Mouse (Mus musculus) embryonic facial prominence, embryonic 11.5 days (tissue): ENCODE data around the gene Pipox. TPM values are rescaled to one million over a fixed set of nuclear protein-coding genes. Genes with fewer than 3 reads are reported as not detected.

Experiments used
- ATAC-seq: fragments of 200-750 bp; cut with Nextera tagmentation; replicated peaks from 2 replicates; pipeline ENCODE4 v1.8.0; 2017; ENCODE audit warnings: low read depth; ENCODE audit not compliant: insufficient number of reproducible peaks, low FRiP score, low TSS enrichment
- DNase-seq: peaks from one replicate; pipeline ENCODE4 v3.0.0-alpha.2; 2015; ENCODE audit warnings: low spot score
- H3K27ac ChIP-seq: fragments of 300-500 bp; sonication (generic); replicated peaks from 2 replicates; pipeline ENCODE4 v1.5.1; 2014; ENCODE audit warnings: mild to moderate bottlenecking, low read depth, low read length, control low read depth
- H3K27me3 ChIP-seq: fragments of 300-500 bp; sonication (generic); 2 replicates; pipeline ENCODE4 v1.6.1; 2014; ENCODE audit warnings: mild to moderate bottlenecking, low read length, moderate library complexity, mixed read lengths; ENCODE audit not compliant: control insufficient read depth, insufficient read depth
- H3K36me3 ChIP-seq: fragments of 300-500 bp; sonication (generic); replicated peaks from 2 replicates; pipeline ENCODE4 v1.6.1; 2014; ENCODE audit warnings: low read depth, mild to moderate bottlenecking, low read length, moderate library complexity, mixed read lengths; ENCODE audit not compliant: control insufficient read depth, insufficient read depth
- H3K4me1 ChIP-seq: fragments of 300-500 bp; sonication (generic); 2 replicates; pipeline ENCODE4 v1.6.1; 2014; ENCODE audit warnings: low read length, mixed read lengths; ENCODE audit not compliant: control insufficient read depth, insufficient read depth
- H3K4me2 ChIP-seq: fragments of 300-500 bp; sonication (generic); 2 replicates; pipeline ENCODE4 v1.6.1; 2014; ENCODE audit warnings: low read depth, mild to moderate bottlenecking, control low read depth, low read length, moderate library complexity
- H3K4me3 ChIP-seq: fragments of 300-500 bp; sonication (generic); 2 replicates; pipeline ENCODE4 v1.5.1; 2014; ENCODE audit warnings: low read depth, low read length, control low read depth
- H3K9ac ChIP-seq: fragments of 300-500 bp; sonication (generic); replicated peaks from 2 replicates; pipeline ENCODE4 v1.6.1; 2014; ENCODE audit warnings: mild to moderate bottlenecking, control low read depth, low read length
- H3K9me3 ChIP-seq: fragments of 300-500 bp; sonication (generic); replicated peaks from 2 replicates; pipeline ENCODE4 v1.6.1; 2016; ENCODE audit warnings: mild to moderate bottlenecking, low read length, inconsistent platforms, mixed read lengths; ENCODE audit not compliant: control insufficient read depth
- WGBS: fragments of 180-500 bp; shearing (Covaris S2); extraction: QIAGEN DNeasy Blood & Tissue Kit; methylation state at CpG from one replicate; pipeline ENCODE4 v1.1.7; 2014; 5-methylcytosine and 5-hydroxymethylcytosine counted together
- polyA plus RNA-seq: library from polyadenylated mRNA; unstranded; fragments of >200 nt; fragmentation: Nextera tagmentation; extraction: Ambion mirVana; gene quantifications from 2 replicates; pipeline ENCODE4 v1.2.1, GENCODE M21; 2014

The Pipox gene
- polyA plus RNA-seq, 1 experiment from 2014 or later: 3.0 TPM

- ATAC-seq: no peak
- H3K4me2 ChIP-seq: no peak overlapping the region
- H3K4me3 ChIP-seq: no peak overlapping the region
- no peaks in the 10 kb centered on the region; the same call in 1 of the 2 replicates for H3K27me3 ChIP-seq
- peaks cover 3% of the 10 kb centered on the region; the same call in 1 of the 2 replicates for H3K36me3 ChIP-seq
- H3K27ac ChIP-seq: no peak overlapping the region
- WGBS: 81% methylated on average over 6 of the region's 6 CpGs
- DNase-seq: no peak
- peaks cover 6% of the 10 kb centered on the region for H3K4me1 ChIP-seq
- no peak overlapping the region for H3K9ac ChIP-seq
- no peaks in the 10 kb centered on the region for H3K9me3 ChIP-seq
Observed at GRCm38 (mm10) chr11:77857089-77857488, 36.8 kb downstream of the Pipox start.

GRCm38 (mm10) chr11:77855396-77855795 is 38.5 kb downstream of the Pipox start:
- DNase-seq: peak; percentile 62
- Histone ChIP-seq H3K36me3 (peaks cover 3% of the 10 kb centered on the region; the same call in 1 of the 2 replicates), H3K27me3 (no peaks in the 10 kb centered on the region; the same call in 1 of the 2 replicates), H3K27ac (0 out of 2 replicates have a peak overlapping the region, but pooled peaks have one; percentile 20), H3K9ac (no peak overlapping the region; the same call in 1 of the 2 replicates), H3K9me3 (no peaks in the 10 kb centered on the region), H3K4me3 (no peak overlapping the region), H3K4me2 (no peak overlapping the region), H3K4me1 (peaks cover 6% of the 10 kb centered on the region)
- no peak for ATAC-seq
- 24% methylated on average over 15 of the region's 15 CpGs for WGBS

- DNase-seq (no peak), ATAC-seq (no peak)
- 0 out of 2 replicates have a peak overlapping the region, but pooled peaks have one; percentile 20 for H3K27ac ChIP-seq
- peaks cover 6% of the 10 kb centered on the region for H3K4me1 ChIP-seq
- no peaks in the 10 kb centered on the region for H3K9me3 ChIP-seq
- no peak overlapping the region for H3K4me2 ChIP-seq
- H3K27me3 ChIP-seq: no peaks in the 10 kb centered on the region; the same call in 1 of the 2 replicates
- no peak overlapping the region for H3K9ac ChIP-seq
- no peak overlapping the region for H3K4me3 ChIP-seq
- 59% methylated on average over 3 of the region's 3 CpGs for WGBS
- H3K36me3 ChIP-seq: peaks cover 3% of the 10 kb centered on the region; the same call in 1 of the 2 replicates
Observed at GRCm38 (mm10) chr11:77854641-77855040, 39.3 kb downstream of the Pipox start.

GRCm38 (mm10) chr11:77852941-77853668 is 40.8 kb downstream of the Pipox start:
- Histone ChIP-seq H3K9me3 (no peaks in the 10 kb centered on the region), H3K4me2 (no peak overlapping the region), H3K9ac (no peak overlapping the region), H3K4me1 (peaks cover 6% of the 10 kb centered on the region), H3K27ac (no peak overlapping the region), H3K36me3 (peaks cover 3% of the 10 kb centered on the region; the same call in 1 of the 2 replicates), H3K27me3 (no peaks in the 10 kb centered on the region; the same call in 1 of the 2 replicates), H3K4me3 (no peak overlapping the region)
- DNase-seq (no peak), ATAC-seq (no peak)
- 90% methylated on average over 17 of the region's 17 CpGs for WGBS

GRCm38 (mm10) chr11:77852195-77852594 is 41.7 kb downstream of the Pipox start:
- no peaks in the 10 kb centered on the region for H3K27me3 ChIP-seq
- H3K27ac ChIP-seq: no peak overlapping the region
- WGBS: 68% methylated on average over 3 of the region's 3 CpGs
- no peak overlapping the region for H3K4me3 ChIP-seq
- no peak overlapping the region for H3K4me2 ChIP-seq
- ATAC-seq (no peak), DNase-seq (no peak)
- peaks cover 3% of the 10 kb centered on the region; the same call in 1 of the 2 replicates for H3K36me3 ChIP-seq
- H3K4me1 ChIP-seq: peaks cover 6% of the 10 kb centered on the region
- no peaks in the 10 kb centered on the region for H3K9me3 ChIP-seq
- no peak overlapping the region for H3K9ac ChIP-seq

- no peak overlapping the region for H3K4me2 ChIP-seq
- no peak overlapping the region for H3K4me3 ChIP-seq
- no peak for DNase-seq
- no peaks in the 10 kb centered on the region for H3K9me3 ChIP-seq
- H3K27ac ChIP-seq: no peak overlapping the region
- no peak overlapping the region for H3K9ac ChIP-seq
- H3K4me1 ChIP-seq: peaks cover 6% of the 10 kb centered on the region
- no peak for ATAC-seq
- WGBS: 84% methylated on average over 6 of the region's 6 CpGs
- H3K27me3 ChIP-seq: no peaks in the 10 kb centered on the region
- peaks cover 3% of the 10 kb centered on the region; the same call in 1 of the 2 replicates for H3K36me3 ChIP-seq
Observed at GRCm38 (mm10) chr11:77851483-77852010, 42.3 kb downstream of the Pipox start.

GRCm38 (mm10) chr11:77850401-77851244 is 43.3 kb downstream of the Pipox start:
- H3K4me2 ChIP-seq: no peak overlapping the region
- WGBS: 53% methylated on average over 24 of the region's 24 CpGs
- 0 out of 2 replicates have a peak, but pooled peaks have one; percentile 50 for ATAC-seq
- no peaks in the 10 kb centered on the region for H3K27me3 ChIP-seq
- no peak overlapping the region for H3K9ac ChIP-seq
- H3K36me3 ChIP-seq: peaks cover 4% of the 10 kb centered on the region; the same call in 1 of the 2 replicates
- no peak overlapping the region for H3K4me3 ChIP-seq
- peaks cover 6% of the 10 kb centered on the region for H3K4me1 ChIP-seq
- no peak for DNase-seq
- H3K9me3 ChIP-seq: no peaks in the 10 kb centered on the region
- no peak overlapping the region for H3K27ac ChIP-seq
